Mouse (Mus musculus): ENCODE measurements around the gene Stard13. TPM values are rescaled to one million over a fixed set of nuclear protein-coding genes. Genes with fewer than 3 reads are reported as not detected.

The Stard13 gene
- total and polyA plus RNA-seq, 3 experiments, result not detected

GRCm38 (mm10) chr5:151165381-151166016 lies 68.1 kb downstream of the Stard13 start:
- no peak overlapping the region for H3K9ac ChIP-seq (ENCODE audit: control insufficient read depth, low read depth, low read length, poor library complexity, severe bottlenecking)
- DNase-seq (ENCODE audit: low read depth, low spot score), result no peak
- no peak overlapping the region for H3K4me3 ChIP-seq (ENCODE audit: control insufficient read depth in 1 of 2, insufficient read depth in 1 of 2, low read depth in 2 of 2, low read length in 2 of 2)
- no peaks in the 10 kb centered on the region for H3K36me3 ChIP-seq (ENCODE audit: control insufficient read depth in 1 of 2, insufficient read depth in 2 of 2, low read length in 2 of 2)
- no peak overlapping the region for H3K27ac ChIP-seq (ENCODE audit: control insufficient read depth, low read depth, low read length)
- no peak for TF ChIP-seq MYC (IDR thresholded peaks at IDR 0.05; ENCODE audit: low read depth, low read length)
- TF ChIP-seq MXI1 (IDR thresholded peaks at IDR 0.05; ENCODE audit: low read depth, low read length), result no peak
- TF ChIP-seq MAZ (IDR thresholded peaks at IDR 0.05; ENCODE audit: low read depth, low read length), result no peak
- no peak for TF ChIP-seq HCFC1 (IDR thresholded peaks at IDR 0.05; ENCODE audit: low read depth, low read length)
- TF ChIP-seq SMC3 (IDR thresholded peaks at IDR 0.05; ENCODE audit: low read depth, low read length), result no peak
- H3K79me2 ChIP-seq (ENCODE audit: control insufficient read depth, insufficient read depth, low read length, poor library complexity), result no peaks in the 10 kb centered on the region
- H3K4me1 ChIP-seq (ENCODE audit: control insufficient read depth in 1 of 2, insufficient read depth in 2 of 2, low read length in 2 of 2), result no peaks in the 10 kb centered on the region
- no peaks in the 10 kb centered on the region for H3K27me3 ChIP-seq (ENCODE audit: control insufficient read depth in 1 of 2, insufficient read depth in 2 of 2, low read length in 2 of 2)
- H3K9me3 ChIP-seq (replicated peaks; ENCODE audit: insufficient read depth, low read length), result no peaks in the 10 kb centered on the region

- Histone ChIP-seq H3K9ac (ENCODE audit: control insufficient read depth, low read depth, low read length, poor library complexity, severe bottlenecking) (no peak overlapping the region), H3K27ac (ENCODE audit: control insufficient read depth, low read depth, low read length) (no peak overlapping the region), H3K36me3 (ENCODE audit: control insufficient read depth in 1 of 2, insufficient read depth in 2 of 2, low read length in 2 of 2) (no peaks in the 10 kb centered on the region), H3K9me3 (replicated peaks; ENCODE audit: insufficient read depth, low read length) (no peaks in the 10 kb centered on the region), H3K4me1 (ENCODE audit: control insufficient read depth in 1 of 2, insufficient read depth in 2 of 2, low read length in 2 of 2) (no peaks in the 10 kb centered on the region), H3K79me2 (ENCODE audit: control insufficient read depth, insufficient read depth, low read length, poor library complexity) (no peaks in the 10 kb centered on the region), H3K27me3 (ENCODE audit: control insufficient read depth in 1 of 2, insufficient read depth in 2 of 2, low read length in 2 of 2) (no peaks in the 10 kb centered on the region), H3K4me3 (ENCODE audit: control insufficient read depth in 1 of 2, insufficient read depth in 1 of 2, low read depth in 2 of 2, low read length in 2 of 2) (no peak overlapping the region)
- no peak for TF ChIP-seq MAZ (IDR thresholded peaks at IDR 0.05; ENCODE audit: low read depth, low read length)
- TF ChIP-seq GABPA (IDR thresholded peaks at IDR 0.05; ENCODE audit: low read depth, low read length), result no peak
- TF ChIP-seq MAX (IDR thresholded peaks at IDR 0.05; ENCODE audit: low read length), result no peak
- no peak for DNase-seq (ENCODE audit: low read depth, low spot score)
Measured at GRCm38 (mm10) chr5:151164815-151165214, 68.8 kb downstream of the Stard13 start.

DNA sequence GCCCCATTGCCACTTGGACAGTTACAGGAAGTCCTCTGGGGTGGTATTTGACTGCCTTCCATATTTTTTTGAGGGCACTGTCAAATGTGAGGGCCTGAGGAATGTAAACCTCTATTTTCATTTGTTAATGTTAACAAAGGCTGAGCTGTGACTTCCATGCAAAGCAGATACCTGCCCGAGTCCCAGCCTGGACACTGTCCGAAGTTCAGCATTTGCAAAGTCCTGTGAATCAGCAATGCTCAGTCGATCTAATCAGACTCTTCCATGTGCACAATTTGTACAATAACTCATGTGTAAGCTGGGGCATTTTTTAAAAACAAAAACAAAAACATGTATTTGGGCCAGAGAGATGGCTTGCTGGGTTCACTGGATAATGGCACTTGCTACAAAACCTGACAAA lies 71.0 kb downstream of the Stard13 start:
- no peak overlapping the region for H3K27ac ChIP-seq (ENCODE audit: control insufficient read depth, low read depth, low read length)
- H3K9me3 ChIP-seq (replicated peaks; ENCODE audit: insufficient read depth, low read length), result no peaks in the 10 kb centered on the region
- TF ChIP-seq MXI1 (IDR thresholded peaks at IDR 0.05; ENCODE audit: low read depth, low read length), result no peak
- no peak for TF ChIP-seq SMC3 (IDR thresholded peaks at IDR 0.05; ENCODE audit: low read depth, low read length)
- TF ChIP-seq CHD2 (IDR thresholded peaks at IDR 0.05; ENCODE audit: low read length), result no peak
- H3K27me3 ChIP-seq (ENCODE audit: control insufficient read depth in 1 of 2, insufficient read depth in 2 of 2, low read length in 2 of 2), result no peaks in the 10 kb centered on the region
- no peaks in the 10 kb centered on the region for H3K79me2 ChIP-seq (ENCODE audit: control insufficient read depth, insufficient read depth, low read length, poor library complexity)
- H3K36me3 ChIP-seq (ENCODE audit: control insufficient read depth in 1 of 2, insufficient read depth in 2 of 2, low read length in 2 of 2), result no peaks in the 10 kb centered on the region
- no peak overlapping the region for H3K9ac ChIP-seq (ENCODE audit: control insufficient read depth, low read depth, low read length, poor library complexity, severe bottlenecking)
- no peak overlapping the region for H3K4me3 ChIP-seq (ENCODE audit: control insufficient read depth in 1 of 2, insufficient read depth in 1 of 2, low read depth in 2 of 2, low read length in 2 of 2)
- no peak for DNase-seq (ENCODE audit: low read depth, low spot score)
- no peaks in the 10 kb centered on the region for H3K4me1 ChIP-seq (ENCODE audit: control insufficient read depth in 1 of 2, insufficient read depth in 2 of 2, low read length in 2 of 2)

GRCm38 (mm10) chr5:151155247-151155646 lies 78.4 kb downstream of the Stard13 start:
- H3K27me3 ChIP-seq (ENCODE audit: control insufficient read depth in 1 of 2, insufficient read depth in 2 of 2, low read length in 2 of 2), result no peaks in the 10 kb centered on the region
- no peak overlapping the region for H3K9ac ChIP-seq (ENCODE audit: control insufficient read depth, low read depth, low read length, poor library complexity, severe bottlenecking)
- H3K9me3 ChIP-seq (replicated peaks; ENCODE audit: insufficient read depth, low read length), result no peaks in the 10 kb centered on the region
- no peak for DNase-seq (ENCODE audit: low read depth, low spot score)
- no peak overlapping the region for H3K4me3 ChIP-seq (ENCODE audit: control insufficient read depth in 1 of 2, insufficient read depth in 1 of 2, low read depth in 2 of 2, low read length in 2 of 2)
- no peaks in the 10 kb centered on the region for H3K79me2 ChIP-seq (ENCODE audit: control insufficient read depth, insufficient read depth, low read length, poor library complexity)
- no peaks in the 10 kb centered on the region for H3K4me1 ChIP-seq (ENCODE audit: control insufficient read depth in 1 of 2, insufficient read depth in 2 of 2, low read length in 2 of 2)
- no peak for TF ChIP-seq ZC3H11A (IDR thresholded peaks at IDR 0.05; ENCODE audit: low read depth, low read length)
- no peak for TF ChIP-seq POLR2A (IDR thresholded peaks at IDR 0.05; ENCODE audit: control insufficient read depth in 1 of 2, insufficient read depth in 1 of 2, low read depth in 1 of 2, low read length in 2 of 2, poor library complexity in 1 of 2)
- TF ChIP-seq TBP (IDR thresholded peaks at IDR 0.05; ENCODE audit: low read depth, low read length), result no peak
- TF ChIP-seq KAT2A (conservative IDR thresholded peaks at IDR 0.05; ENCODE audit: low read depth, low read length), result no peak
- no peak for TF ChIP-seq JUND (IDR thresholded peaks at IDR 0.05; ENCODE audit: low read depth, low read length)
- TF ChIP-seq MYB (IDR thresholded peaks at IDR 0.05; ENCODE audit: low read depth, low read length), result no peak
- TF ChIP-seq TAL1 (IDR thresholded peaks at IDR 0.05; ENCODE audit: low read length), result no peak
- no peak for TF ChIP-seq MAFK (IDR thresholded peaks at IDR 0.05; ENCODE audit: borderline replicate concordance, low read depth, low read length)
- H3K36me3 ChIP-seq (ENCODE audit: control insufficient read depth in 1 of 2, insufficient read depth in 2 of 2, low read length in 2 of 2), result no peaks in the 10 kb centered on the region
- no peak overlapping the region for H3K27ac ChIP-seq (ENCODE audit: control insufficient read depth, low read depth, low read length)

Data from MEL (cell line).